Mouse (Mus musculus): ENCODE measurements around the gene Ces2f.
"Not testable (repeated sequence)": the region's sequence is repeated elsewhere in the genome, so short reads cannot be mapped to it uniquely, and the experiment has no call there.

The Ces2f gene

DNA sequence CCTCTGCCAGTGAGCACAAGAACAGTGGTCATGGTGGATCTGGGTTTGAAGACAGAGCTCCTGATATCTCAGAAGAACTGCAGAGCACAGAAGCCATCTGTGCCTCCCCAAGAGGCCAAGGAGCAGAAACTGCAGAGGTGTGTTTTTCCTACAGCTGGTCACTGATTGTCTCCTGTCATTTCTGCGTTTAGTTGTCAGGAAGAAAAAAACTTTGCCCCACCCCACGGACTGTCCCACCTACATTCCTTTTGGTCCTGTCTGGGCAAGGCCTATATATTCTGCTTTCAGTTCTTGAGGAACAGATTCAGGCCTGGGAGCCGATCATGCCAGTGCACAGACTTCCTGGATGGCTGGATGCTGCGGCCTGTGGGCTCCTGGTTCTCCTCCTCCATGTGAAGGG lies at the start of gene Ces2f:
Gene Ces2f, plus strand, starts transcription at position 301 of the 400 bp plus-strand sequence.
- DNase-seq (ENCODE audit: low spot score in 2 of 2): no peak

GRCm38 (mm10) chr8:104901746-104902145 lies 45.4 kb upstream of the Ces2f start:
- no peak for DNase-seq (ENCODE audit: low spot score in 2 of 2)

DNA sequence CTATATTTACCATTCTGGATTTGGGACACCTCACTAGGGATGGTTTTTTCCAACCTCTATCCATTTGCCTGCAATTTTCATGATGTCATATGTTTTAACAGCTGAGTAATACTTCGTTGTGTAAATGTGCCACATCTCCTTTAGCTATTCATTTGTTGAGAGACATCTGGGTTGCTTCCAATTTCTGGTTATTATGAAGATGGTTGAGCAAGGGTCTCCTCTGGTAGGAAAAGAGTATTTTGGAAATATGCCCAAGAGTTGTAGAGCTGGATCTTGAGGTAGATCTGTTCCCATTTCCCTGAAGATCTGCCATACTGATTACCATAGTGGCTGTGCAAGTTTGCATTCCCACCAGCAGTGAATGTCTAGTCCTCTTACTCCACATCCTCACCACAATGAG lies 40.0 kb upstream of the Ces2f start:
- DNase-seq (ENCODE audit: low spot score in 2 of 2): no peak

- DNase-seq (ENCODE audit: low spot score in 2 of 2): not testable (repeated sequence)
Measured at GRCm38 (mm10) chr8:104909021-104909420, 38.1 kb upstream of the Ces2f start.

DNA sequence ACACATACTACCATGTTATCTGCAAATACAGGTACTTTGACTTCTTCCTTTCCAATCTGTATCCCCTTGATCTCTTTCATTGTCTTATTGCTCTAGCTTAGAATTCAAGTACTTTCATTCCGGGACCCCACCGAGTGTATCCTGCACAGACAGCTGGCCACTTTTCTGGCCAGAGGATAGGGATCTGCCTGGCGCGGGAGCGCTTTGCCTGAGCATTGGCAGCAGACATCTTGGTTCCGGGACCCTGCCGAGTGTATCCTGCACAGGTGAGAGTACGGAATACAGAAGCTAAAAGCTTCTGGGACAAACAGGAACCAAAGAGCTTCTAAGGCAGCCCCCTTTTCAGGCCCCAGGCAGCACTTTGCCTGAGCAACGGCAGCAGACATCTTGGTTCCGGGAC lies 37.5 kb upstream of the Ces2f start:
- DNase-seq (ENCODE audit: low spot score in 2 of 2): not testable (repeated sequence)

DNA sequence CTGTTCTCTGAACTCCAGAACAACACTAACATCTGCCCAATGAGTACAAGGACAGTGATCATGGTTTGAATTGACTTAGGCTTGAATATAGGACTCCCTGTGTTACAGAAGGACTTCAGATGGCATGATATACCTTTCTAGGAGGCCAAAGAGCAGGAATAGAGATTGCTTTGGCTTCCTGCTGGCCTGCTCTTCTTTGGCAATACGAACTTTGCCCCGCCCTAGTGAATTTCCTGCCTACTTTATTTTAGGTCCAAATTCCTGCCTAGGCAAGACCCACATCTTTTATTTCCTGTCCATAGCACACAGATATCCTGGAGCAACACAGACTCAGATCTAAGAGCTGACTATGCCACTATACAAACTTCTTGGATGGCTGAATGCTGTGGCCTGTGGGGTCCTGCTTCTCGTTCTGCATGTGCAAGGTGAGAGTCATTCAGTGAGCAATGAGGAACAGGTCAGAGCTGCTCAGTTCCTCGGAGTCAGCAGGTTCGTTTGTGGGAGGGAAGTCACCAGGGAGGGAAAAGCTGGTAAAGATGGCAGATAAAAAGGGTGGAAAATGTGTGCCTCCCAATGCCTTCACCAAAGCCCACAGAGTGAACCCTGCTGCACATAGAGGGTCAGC lies 21.1 kb upstream of the Ces2f start, which contains the start of gene Ces2e:
Gene Ces2e, plus strand, starts transcription at position 289 of the 625 bp plus-strand sequence.
- no peak for DNase-seq (ENCODE audit: low spot score in 2 of 2)

DNA sequence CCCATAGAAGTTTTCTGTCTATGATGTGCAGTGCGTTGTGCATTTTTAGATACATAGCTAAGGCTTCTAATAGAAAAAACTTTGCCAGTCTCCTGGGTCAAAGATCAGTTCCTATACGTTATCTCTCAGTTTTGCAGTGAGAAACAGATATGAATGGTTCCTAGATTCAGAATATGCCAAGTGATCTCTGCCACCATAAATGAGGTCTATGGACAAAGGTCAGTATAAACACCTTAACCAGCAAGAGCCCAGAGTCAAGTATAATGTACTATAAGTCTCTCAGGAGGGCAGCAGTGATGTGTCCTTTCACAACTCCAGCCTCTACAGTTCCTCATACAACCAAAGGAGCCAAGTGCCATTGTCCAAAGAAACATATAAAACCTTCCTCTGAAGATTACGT lies 19.9 kb upstream of the Ces2f start:
- no peak for DNase-seq (ENCODE audit: low spot score in 2 of 2)

GRCm38 (mm10) chr8:104944665-104945064 lies 2.5 kb upstream of the Ces2f start:
- no peak for DNase-seq (ENCODE audit: low spot score in 2 of 2)

- DNase-seq (ENCODE audit: low spot score in 2 of 2): no peak
Measured at GRCm38 (mm10) chr8:104949031-104949430, 1.9 kb downstream of the Ces2f start.

DNA sequence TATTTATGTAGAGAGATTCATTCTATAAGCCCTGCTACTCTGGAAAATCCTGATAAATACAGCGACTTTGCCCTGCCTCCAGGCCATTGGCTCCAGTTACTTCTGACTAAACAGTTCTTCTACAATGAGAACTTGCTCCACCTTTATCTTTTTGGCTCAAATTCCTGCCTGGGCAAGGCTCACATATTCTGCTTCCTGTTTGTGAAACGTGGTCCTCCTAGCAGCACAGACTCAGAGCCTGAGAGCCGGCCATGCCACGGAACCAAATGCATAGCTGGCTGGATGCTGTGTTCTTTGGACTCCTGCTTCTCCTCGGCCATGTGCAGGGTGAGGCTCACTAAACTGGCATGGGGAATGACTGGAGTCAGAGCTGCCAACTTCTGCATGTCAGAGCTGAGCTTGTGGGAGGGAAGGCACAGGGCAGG lies 14.4 kb downstream of the Ces2f start, which contains the start of gene Ces2g:
Gene Ces2g, plus strand, starts transcription at position 182 of the 425 bp plus-strand sequence.
- DNase-seq (ENCODE audit: low spot score in 2 of 2): no peak

GRCm38 (mm10) chr8:104962229-104962901 lies 15.2 kb downstream of the Ces2f start:
- DNase-seq (ENCODE audit: low spot score in 2 of 2): no peak

GRCm38 (mm10) chr8:104963375-104963894 lies 16.3 kb downstream of the Ces2f start:
- no peak for DNase-seq (ENCODE audit: low spot score in 2 of 2)

- no peak for DNase-seq (ENCODE audit: low spot score in 2 of 2)
Measured at GRCm38 (mm10) chr8:104984126-104984525, 37.0 kb downstream of the Ces2f start.

DNA sequence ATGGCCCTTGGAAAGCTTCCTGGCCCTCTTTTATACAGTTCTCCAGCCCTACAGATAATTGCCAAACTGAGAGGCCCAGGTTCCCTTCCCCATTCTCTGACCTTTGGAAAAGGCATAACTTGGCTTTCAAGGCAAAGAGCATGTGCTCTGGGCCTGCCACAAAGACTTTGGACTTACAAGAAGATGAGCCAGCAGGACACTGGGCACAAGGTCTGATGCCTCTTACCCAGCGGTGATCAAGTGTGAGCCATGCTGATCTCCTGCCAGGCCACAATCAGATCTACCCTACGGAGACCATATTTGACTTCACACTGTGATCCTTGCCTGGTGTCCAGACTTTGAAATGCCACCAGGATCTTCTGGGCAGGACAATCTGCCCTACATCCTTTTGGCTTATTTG lies 37.8 kb downstream of the Ces2f start:
- no peak for DNase-seq (ENCODE audit: low spot score in 2 of 2)

GRCm38 (mm10) chr8:104998191-104998590 lies 51.0 kb downstream of the Ces2f start:
- no peak for DNase-seq (ENCODE audit: low spot score in 2 of 2)

GRCm38 (mm10) chr8:104999183-104999582 lies 52.0 kb downstream of the Ces2f start:
- DNase-seq (ENCODE audit: low spot score in 2 of 2): no peak

DNA sequence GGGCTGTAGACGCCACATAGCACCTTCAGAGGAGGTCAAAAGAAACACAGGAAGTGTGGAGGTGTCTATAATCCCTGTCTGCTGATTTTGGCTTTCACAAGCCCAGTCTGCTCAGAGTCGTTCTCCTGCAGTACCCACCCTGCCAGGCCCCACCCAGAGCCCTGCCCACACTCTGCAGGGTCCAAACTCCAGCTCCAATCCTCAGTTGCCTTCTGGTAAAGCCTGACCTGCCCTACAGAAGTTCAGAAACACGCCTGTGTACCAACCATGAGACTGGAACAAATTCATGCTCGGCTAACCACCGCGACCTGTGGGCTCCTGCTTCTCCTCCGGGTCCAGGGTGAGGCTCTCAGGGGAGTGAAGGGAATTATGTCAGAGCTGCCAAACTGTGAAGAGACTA lies 53.4 kb downstream of the Ces2f start, which contains the start of gene Ces2h:
Gene Ces2h, plus strand, starts transcription at position 268 of the 400 bp plus-strand sequence.
- DNase-seq (ENCODE audit: low spot score in 2 of 2): no peak

All from right cerebral cortex, adult 2 months (tissue).